Mouse (Mus musculus) mouse trophoblast stem cell (cell line): Measurements from ENCODE around the gene Gm10842.

ENCODE experiments used
- in situ Hi-C, 2 experiments: fragments of 300-500 bp; cut with MseI, MboI; formaldehyde crosslinking; loops; 2 replicates in 1 of 2; 3 replicates in 1 of 2; pipeline ENCODE4 v1.15.1; 2025

The Gm10842 gene

DNA sequence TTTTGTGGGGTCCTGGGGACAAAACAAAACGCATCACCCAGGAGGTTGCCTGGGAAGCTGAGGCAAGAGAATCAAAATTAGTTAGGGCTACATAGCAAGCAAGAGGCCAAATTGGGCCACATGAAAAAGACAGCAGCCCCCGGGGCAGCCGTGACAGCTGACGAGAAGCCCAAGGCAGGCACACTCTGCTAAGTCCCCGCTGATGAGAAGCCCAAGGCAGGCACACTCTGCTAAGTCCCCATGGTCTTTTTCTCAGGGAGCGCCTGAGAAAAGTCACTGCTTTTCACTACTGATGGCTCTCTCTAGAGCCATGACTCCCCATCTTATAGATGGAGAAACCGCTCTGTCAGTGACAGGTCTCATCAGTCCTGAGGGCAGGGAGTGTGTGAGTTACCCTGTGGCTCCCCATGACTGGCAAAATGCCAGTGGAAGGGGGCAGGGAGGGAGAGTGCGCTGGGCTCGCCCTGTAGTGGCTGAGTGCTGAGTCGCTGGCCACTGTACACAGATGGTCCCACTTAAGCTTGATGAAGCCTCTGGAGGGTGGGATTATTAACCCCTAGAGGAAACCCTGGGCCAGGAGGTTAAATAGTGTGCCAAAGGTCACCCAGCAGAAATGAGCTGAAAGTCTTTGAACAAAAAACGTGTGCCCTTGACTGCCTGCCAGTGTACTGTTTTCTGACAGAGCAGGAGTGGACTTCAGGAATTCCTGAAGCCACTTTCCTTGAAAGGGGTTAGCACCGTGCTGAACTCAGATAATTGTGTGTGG is 6.6 kb downstream of the Gm10842 start:
- in situ Hi-C loops: no loop called here

DNA sequence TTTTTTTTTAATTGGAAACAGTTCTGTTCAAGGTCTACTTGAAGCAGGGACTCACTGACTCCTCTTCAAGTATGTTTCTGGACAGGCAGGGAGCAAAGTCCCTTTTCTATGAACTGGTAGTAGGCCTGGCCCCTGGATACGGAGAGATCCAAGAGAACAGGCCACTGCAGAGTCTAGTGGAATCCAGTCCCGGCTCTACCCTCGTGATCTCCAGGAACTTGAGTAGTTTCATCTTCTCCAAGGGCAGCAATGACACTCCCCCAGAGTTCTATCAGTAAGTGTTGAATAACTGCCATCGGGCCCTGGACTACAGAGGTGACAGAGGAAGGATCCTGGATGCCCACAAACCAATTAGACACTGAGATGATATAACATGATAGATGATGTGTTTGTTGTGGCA is 9.2 kb downstream of the Gm10842 start:
- in situ Hi-C loops: no loop called here

DNA sequence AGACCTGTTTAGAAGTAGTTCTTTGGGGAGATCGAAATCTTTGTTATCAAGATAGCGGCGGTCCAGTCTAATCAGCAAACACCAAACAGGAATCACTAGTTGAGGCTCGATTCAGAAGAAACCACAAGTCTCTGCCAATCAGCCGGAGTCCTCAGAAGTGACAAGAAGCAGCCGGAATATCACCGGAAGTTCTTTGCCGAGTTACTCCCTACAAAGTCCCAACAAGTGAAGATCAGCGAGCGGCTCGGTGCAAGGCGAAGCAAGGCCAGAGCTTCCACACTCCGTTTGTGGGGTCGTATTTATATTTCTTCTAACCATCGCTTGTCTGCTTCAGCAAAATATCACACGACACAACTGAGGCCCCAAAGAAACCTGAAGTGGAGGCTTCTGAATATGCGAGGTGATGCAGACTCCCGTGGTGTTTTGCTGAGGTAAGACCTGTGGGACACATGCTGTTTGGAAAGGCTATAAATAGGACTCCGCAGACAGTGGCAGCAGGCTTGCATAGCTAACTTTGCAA is 10.1 kb downstream of the Gm10842 start:
- in situ Hi-C loops: no loop called here

DNA sequence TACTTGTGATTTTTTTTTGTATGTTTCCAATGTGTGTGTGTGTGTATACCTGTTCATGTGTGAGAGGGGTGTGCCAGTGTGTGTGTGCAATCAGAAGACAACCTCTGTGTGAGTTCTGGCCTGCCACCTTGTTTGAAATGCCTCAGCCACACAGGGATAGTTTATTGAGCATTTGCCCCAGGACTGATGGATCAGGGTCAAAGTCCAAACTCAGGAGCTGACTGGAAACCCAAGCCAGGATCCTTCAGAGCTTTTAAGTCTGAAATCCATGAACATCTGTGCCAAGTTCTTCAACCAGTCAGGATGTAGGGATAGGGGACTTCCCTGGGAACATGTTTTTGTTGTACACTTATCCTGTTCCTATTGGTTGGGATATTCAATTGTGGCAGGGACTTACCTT is 11.4 kb downstream of the Gm10842 start:
- in situ Hi-C loops: no loop called here

DNA sequence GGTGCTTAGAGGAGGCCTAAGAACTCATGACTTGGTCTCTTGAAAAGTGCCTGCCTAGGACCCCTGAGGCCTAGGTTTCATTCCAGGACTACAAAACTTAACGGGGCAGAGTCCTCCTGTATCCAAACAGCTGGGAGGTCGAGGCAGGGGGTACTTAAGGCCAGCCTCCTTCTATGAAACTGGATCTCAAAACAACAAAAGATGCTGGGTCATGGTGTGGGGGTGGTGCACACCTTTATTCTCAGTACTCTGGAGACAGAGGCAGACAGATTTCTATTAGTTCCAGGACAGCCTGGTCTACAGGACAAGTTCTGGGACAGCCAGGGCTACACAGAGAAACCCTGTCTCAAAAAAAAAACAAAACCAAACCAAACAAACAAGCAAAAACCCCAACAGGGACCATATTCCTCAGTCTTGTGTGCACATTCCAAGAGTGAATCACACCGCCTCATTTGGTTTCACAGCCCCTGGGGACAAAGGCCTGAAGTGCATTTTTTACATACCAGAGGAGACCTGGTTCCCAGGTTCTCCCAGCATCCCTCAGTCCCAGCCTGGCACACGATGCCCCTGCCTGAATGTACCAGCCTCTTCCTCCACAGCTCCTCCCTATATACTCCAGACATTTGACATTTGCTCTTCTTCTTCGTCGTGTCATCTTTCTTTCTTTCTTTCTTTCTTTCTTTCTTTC is 13.1 kb downstream of the Gm10842 start:
- in situ Hi-C loops: no loop called here

DNA sequence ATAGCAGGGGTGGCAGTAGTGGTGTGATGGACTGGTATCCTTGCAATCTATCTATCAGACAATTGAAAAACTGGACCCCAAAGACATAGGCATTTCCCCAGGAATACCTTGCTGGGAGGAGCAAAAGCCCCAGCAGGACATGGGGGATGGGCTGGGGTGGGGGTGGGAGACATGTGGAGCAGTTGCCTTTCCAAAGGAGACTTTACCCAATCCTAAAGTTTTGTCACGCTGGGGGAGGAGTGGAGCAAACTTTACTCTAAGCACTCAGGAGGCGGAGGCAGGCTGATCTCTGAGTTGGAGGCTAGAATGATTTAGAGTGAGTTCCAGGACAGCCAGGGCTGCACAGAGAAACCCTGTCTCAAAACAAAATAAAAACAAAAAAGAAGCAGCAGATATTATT is 14.7 kb downstream of the Gm10842 start:
- in situ Hi-C loops: no loop called here

DNA sequence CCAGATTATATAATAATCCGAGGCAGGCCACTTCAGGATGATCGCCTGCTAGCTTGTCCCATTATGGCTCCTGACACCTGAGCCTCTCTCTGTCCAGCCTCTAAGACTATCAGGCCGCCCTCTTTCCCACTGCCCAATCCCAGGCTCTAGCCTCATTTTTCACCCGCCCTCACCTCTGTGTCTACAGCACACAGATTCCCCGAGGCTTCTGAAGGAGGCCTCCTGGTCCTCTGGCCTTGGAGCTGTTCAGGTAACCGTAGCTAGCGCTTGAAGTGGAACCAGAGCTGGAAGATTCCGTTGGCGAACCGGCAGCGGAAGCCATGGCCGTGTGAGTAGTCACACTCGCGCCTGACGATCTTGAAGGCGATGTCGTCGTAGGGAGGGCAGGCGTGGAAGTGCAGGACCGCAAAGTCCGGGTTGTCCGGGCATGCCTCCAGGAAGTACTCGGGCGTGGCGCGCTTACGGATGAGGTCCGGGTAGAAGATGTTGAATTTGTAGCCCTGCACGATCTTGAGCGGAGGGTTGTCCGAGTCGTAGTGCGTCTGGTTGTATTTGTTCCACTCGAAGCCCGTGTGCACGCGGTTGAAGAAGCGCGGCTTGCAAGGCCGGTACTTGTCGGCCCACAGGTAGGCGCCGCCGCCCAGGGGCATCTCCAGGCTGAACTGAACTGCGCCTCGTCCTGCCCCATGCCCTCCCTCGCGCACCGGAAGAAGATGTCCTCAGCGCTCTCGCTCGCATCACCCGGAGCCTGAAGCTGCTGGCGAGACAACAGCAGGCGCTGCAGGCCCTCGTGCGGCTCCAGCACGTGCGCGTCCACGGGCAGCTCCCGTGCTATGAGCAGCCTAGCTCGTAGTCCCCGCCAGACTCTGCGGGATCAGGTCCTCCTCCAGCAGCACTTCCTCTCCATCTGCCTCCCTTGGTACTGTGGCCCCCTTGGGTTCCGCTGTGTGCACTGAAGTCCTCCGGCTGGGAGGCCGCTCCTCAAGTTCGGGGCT is 18.1 kb downstream of the Gm10842 start:
- in situ Hi-C loops: no loop called here

DNA sequence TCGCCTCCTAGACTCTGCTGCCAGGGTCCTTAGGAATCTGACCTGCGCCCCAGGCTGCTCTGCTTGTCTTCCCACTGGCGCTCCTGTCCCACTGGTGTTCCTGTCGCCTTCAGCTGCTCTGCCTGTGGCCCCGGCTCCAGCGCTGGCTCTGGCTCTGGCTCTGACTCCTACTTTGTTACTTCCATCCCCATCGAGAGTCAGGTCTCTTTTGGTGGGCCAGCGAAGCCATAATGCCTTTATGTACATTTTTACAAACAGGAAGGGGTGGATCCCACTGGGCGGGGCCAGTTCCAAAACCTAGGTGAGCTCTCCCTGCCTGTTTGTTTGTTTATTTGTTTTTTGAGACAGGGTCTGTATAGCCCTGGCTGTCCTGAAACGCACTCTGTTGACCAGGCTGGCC is 20.1 kb downstream of the Gm10842 start:
- in situ Hi-C loops: no loop called here

DNA sequence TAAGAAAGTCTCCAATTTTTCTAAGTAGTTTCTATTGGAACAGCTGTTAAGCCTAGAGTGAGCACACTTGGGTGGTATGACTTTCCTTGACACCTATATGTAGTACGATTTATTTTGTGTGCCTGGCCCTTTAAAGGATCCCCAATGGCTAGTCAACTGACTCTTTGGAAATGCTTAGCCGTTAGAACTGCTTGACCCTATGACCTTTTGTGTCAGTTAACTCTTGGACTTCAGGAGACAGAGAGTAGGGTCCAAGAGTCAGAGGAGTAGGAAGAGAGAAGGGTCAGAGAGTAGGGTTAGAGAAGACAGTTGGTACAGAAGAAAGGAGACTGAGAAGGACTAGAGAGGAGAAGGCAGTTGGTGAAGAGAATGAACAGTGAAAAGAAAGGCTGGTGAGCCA is 31.8 kb downstream of the Gm10842 start, which contains the start of gene Tlk2:
Tlk2 (plus strand) TSS at position 292 of the 400 bp plus-strand sequence.
- in situ Hi-C loops: no loop called here

DNA sequence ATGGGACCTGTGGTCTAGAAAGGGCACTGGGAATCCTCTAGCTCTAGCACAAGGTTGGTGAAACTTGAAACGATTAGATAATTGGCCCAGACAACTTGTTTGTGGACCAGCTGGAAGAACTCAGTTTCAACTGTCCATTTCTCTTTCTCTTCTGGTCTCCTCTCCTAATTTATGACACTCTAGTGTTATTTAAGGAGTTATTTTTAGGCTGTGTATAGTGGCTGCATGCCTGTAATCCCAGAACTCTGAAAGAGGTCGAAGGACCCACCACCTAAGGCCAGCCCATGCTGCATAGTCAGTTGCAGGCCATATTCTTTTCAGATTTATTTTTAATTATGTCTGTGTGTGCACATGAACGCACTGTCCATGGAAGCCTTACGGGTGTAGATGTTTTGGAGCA is 32.8 kb downstream of the Gm10842 start:
- in situ Hi-C loops: no loop called here

DNA sequence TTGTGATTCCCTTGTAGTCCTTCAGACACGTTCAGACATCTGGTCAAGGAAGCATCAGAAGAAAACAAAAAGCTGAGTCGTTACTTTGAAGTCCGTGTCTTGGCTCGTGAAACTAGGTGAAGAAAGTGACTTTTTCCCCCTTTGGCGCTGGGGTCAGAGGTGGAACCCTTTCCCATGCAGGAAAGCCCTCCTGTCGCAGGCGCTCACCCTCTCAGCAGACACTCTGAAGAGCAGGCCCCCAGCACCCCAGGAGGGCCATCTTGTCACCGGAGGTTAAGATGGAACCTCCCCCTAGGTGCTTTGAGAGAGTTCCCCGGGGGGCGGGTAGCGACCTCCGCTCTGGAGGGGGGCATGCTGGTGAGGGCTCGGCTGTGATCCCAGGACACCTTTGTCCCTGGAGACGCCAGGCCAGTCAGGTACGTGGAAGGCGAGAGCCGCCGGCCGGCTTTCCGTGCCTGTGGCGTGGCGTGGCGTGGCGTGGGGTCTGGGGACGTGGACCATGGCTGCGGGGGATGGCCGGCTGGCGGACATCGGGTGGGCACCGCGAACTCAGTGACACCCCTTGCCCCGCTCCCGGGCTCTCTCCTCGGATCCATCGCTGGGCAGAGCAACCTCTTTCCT is 33.9 kb downstream of the Gm10842 start:
- in situ Hi-C loops: no loop called here

DNA sequence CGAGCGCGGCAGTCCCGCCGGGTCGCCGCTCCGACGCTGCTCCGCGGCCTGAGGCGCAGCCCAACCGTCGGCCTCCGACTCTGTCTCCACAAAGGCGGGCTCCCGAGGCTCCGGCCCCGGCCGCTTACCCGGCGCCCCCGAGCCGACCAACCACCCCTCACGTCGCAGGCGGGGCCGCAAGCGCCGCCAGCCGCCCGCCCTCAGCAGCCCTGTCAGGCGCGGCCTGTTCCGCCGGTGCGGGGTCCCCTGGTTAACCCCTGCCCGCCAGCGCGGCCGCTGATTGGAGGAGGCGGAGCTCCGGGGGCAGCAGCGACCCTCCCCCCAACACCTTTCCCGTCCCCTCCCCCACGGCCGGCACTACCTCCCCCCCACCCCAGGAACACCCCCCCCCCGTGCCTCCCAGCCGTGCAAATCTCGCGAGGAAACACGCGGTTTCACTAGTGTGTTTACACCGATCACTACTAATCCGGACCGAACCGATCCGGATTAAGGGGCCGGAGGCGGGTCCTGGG is 34.5 kb downstream of the Gm10842 start:
- in situ Hi-C loops: no loop called here

DNA sequence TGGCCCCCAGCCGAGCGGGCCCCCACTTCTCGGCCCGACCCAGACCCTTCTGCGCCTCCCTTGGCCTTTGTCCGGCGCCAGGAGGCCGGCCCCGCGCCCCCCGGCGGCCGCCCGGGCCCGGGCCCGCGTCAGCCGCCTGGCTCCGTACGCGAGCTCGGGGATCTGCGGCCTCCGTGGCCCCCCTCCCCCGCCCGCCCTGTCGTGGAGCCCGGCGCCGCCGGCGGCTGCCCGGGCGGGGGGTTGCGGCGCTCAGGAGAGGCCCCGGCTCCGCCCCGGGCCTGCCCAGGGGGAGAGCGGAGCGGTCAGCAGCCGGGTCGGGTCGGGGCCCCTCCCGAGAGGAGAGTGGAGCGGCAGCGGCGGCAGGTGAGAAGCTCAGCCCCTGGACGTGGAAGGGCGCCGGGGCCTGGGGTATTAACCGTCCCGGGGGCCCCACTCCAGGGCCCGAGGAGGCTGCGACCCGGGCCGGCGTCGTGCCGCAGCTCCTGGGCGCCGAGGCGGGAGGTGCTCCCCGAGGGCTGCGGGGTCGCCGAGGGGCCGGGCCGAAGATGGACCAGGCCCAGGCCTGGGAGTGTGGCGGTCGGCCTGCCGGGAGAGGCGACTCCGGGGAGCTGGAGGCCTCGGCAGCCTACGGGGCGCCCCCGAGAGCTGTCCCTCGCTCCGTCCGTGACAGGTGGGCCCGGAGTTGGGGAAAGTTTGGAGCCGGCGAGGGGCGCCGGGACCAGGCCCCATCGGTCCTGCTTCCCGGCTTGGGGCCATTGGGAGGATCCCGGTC is 35.2 kb downstream of the Gm10842 start:
- in situ Hi-C loops: no loop called here

DNA sequence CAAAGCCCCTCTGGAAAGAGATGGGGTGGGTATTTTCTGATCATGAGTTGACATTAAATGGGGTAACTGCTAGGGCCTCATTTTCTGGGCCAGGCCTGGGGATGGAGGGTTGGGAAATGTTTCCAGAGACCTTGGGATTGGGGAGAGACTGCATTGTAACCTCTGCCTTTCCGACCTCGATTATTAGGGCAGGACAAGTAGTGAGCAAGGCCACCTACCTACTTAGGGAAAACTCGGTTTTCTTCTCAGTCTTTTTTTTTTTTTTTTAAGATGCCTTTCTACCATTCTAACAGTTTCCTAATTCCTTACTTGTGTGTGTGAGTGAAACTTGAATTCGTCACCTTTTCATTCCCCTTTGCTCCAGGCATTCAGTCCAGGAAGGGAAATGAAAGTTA is 35.8 kb downstream of the Gm10842 start:
- in situ Hi-C loops: no loop called here

DNA sequence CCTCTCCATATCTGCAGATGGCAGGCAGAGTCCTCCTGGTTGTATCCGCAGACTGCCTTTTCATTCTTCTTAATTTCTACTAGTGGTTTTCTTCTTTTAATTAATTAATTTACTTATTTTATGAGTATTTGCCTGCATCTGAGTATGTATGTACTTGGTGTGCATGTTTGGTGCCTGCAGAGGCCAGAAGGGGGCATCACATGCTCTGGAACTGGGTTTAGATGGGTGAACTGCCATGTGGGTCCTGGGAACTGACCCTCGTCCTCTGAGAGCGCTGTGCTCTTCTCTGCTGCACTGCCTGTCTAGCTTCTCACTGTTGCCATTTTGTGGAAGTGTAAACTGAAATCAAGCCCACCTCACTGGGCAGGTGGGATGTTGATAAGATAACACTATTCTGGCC is 38.0 kb downstream of the Gm10842 start:
- in situ Hi-C loops: no loop called here

DNA sequence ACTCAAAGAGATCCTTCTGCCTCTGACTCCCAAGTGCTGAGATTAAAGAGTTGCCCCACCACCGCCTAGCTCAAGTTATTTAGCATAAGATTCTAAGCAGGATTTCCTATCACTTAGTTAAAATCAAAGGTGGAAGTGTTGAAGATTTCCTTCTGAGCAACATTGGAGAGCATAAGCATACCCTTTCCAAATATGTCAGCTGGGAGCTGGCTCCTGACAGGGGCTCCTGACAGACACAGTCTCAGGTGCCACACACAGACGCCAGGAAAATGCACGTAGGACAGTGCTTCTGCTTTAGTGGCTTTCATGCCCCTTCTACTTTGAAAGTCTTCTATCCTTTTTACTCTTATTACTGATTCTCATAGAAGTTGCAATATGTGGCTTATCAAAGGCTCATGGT is 45.5 kb downstream of the Gm10842 start:
- in situ Hi-C loops: no loop called here
